Mouse (Mus musculus): Measurements from ENCODE around the gene Grid2ip.
A peak's percentile ranks its signal among the peaks of the same experiment; 100 is the strongest.

Grid2ip gene

GRCm38 (mm10) chr5:143356686-143357388 lies at the start of gene Grid2ip:
TSS of gene Grid2ip (plus strand) at chr5:143357338.
- DNase-seq (ENCODE audit: low spot score in 2 of 2): no peak

- DNase-seq (ENCODE audit: low spot score in 2 of 2): no peak
Measured at GRCm38 (mm10) chr5:143308825-143309224, 48.3 kb upstream of the Grid2ip start.

- DNase-seq (ENCODE audit: low spot score in 2 of 2): no peak
Measured at GRCm38 (mm10) chr5:143309916-143310315, 47.2 kb upstream of the Grid2ip start.

- DNase-seq (ENCODE audit: low spot score in 2 of 2): peak; percentile 79 to 82
Measured at GRCm38 (mm10) chr5:143311886-143312285, 45.3 kb upstream of the Grid2ip start.

- DNase-seq (ENCODE audit: low spot score in 2 of 2): no peak
Measured at GRCm38 (mm10) chr5:143314183-143314729, 42.9 kb upstream of the Grid2ip start.

GRCm38 (mm10) chr5:143314730-143315513 lies 42.2 kb upstream of the Grid2ip start, which contains the start of gene E130309D02Rik:
TSS of gene E130309D02Rik (minus strand) at chr5:143315360.
- DNase-seq (ENCODE audit: low spot score in 2 of 2): peak; percentile 85 to 89

GRCm38 (mm10) chr5:143315514-143315888 lies 41.6 kb upstream of the Grid2ip start:
- DNase-seq (ENCODE audit: low spot score in 2 of 2): no peak

GRCm38 (mm10) chr5:143316605-143317287 lies 40.4 kb upstream of the Grid2ip start:
- no peak for DNase-seq (ENCODE audit: low spot score in 2 of 2)

- DNase-seq (ENCODE audit: low spot score in 2 of 2): no peak
Measured at GRCm38 (mm10) chr5:143317288-143317610, 39.9 kb upstream of the Grid2ip start.

- DNase-seq (ENCODE audit: low spot score in 2 of 2): peak; percentile 92 to 93
Measured at GRCm38 (mm10) chr5:143328690-143329495, 28.2 kb upstream of the Grid2ip start, which contains the start of gene Zdhhc4. TSS of gene Zdhhc4 (minus strand) at chr5:143329256.

GRCm38 (mm10) chr5:143333872-143334271 lies 23.3 kb upstream of the Grid2ip start:
- DNase-seq (ENCODE audit: low spot score in 2 of 2): peak; percentile 81 to 90

- DNase-seq (ENCODE audit: low spot score in 2 of 2): no peak
Measured at GRCm38 (mm10) chr5:143334418-143335088, 22.6 kb upstream of the Grid2ip start.

- DNase-seq (ENCODE audit: low spot score in 2 of 2): no peak
Measured at GRCm38 (mm10) chr5:143335089-143335460, 22.1 kb upstream of the Grid2ip start.

- DNase-seq (ENCODE audit: low spot score in 2 of 2): no peak
Measured at GRCm38 (mm10) chr5:143336559-143336958, 20.6 kb upstream of the Grid2ip start.

- no peak for DNase-seq (ENCODE audit: low spot score in 2 of 2)
Measured at GRCm38 (mm10) chr5:143339603-143340002, 17.5 kb upstream of the Grid2ip start.

- DNase-seq (ENCODE audit: low spot score in 2 of 2): no peak
Measured at GRCm38 (mm10) chr5:143346367-143346766, 10.8 kb upstream of the Grid2ip start.

GRCm38 (mm10) chr5:143356017-143356416 lies 1.1 kb upstream of the Grid2ip start:
- no peak for DNase-seq (ENCODE audit: low spot score in 2 of 2)

GRCm38 (mm10) chr5:143357564-143357963 lies 426 bp downstream of the Grid2ip start:
- no peak for DNase-seq (ENCODE audit: low spot score in 2 of 2)

GRCm38 (mm10) chr5:143359263-143359662 lies 2.1 kb downstream of the Grid2ip start:
- DNase-seq (ENCODE audit: low spot score in 2 of 2): no peak

GRCm38 (mm10) chr5:143360000-143360399 lies 2.9 kb downstream of the Grid2ip start:
- peak in 1 of 2 experiments; percentile 6 for DNase-seq (ENCODE audit: low spot score in 2 of 2)

GRCm38 (mm10) chr5:143361428-143361827 lies 4.3 kb downstream of the Grid2ip start:
- no peak for DNase-seq (ENCODE audit: low spot score in 2 of 2)
